10 mouse cellular contexts compared by ENCODE assay signal in the genomic region with DNA sequence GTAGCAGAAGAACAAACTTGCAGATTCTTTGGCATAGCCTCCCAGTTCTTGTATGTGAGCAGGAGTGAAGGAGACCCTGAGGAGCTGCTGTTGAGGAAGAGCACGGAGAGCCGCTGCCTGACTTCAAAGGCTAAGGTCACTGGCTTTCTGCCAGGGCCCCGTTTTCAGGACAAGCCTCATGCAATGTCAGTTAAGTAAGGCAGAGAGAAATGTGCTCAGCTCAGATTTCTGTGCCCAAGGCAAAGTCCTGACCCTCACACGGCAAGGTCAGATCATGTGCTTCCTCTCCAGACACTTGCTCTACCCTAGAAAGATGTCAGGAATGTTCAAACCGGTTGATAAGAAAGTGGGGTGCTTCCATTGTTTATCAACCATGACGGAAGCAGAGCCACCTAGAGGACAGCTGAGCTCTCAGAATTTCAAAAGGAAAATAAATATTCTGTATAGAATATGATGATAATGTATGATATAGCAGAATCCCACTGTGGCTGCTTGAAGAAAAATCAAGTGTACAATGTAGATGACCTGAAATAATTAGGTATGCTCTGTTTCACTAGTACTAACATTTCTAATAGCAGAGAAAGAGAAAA. TPM values are rescaled to one million over a fixed set of nuclear protein-coding genes. Genes with fewer than 3 reads are reported as not detected.
DNase-seq lines count a peak whose midpoint lies in the region; TF ChIP-seq lines count a peak whose summit lies in the region.
"Had no signal": no experiment of that assay in that cellular context is flagged by ENCODE, and none has a peak within 500 bp of the region (broad histone marks: within the 10 kb centered on the region; RNA-seq: fewer than 3 reads in every experiment).

No protein-coding gene starts in this region.

- TF ChIP-seq CTCF in left cerebral cortex, adult 2 months (IDR thresholded peaks at IDR 0.05): peak; percentile 42

- intact Hi-C loops in left cerebral cortex, adult 2 months (cut with DNase I): no loop called here

- peak overlapping the region; percentile 36; the same call in 1 of the 2 replicates for H3K27ac ChIP-seq in left cerebral cortex, adult 2 months
- H3K27ac ChIP-seq: forebrain, embryonic 12.5 days; hindbrain, embryonic 12.5 days had no signal

- DNase-seq in cerebellum, adult 9-11 months: peak; percentile 21
- no peak for DNase-seq in cerebellum, adult 9-10 months
- no peak for DNase-seq in left cerebral cortex, adult 2 months (ENCODE audit: extremely low spot score in 1 of 2, low spot score in 2 of 2)
- no peak for DNase-seq in left cerebral cortex, adult 9 months (ENCODE audit: low spot score in 2 of 2)
- peak; percentile 13 for DNase-seq in embryo, embryonic 11 days
- DNase-seq in kidney, postnatal 14 days: peak; percentile 62
- no peak for DNase-seq in urinary bladder, postnatal 4 days (ENCODE audit: low spot score in 2 of 2)
- DNase-seq in right cerebral cortex, postnatal 25 days: no peak

- H3K4me3 ChIP-seq in left cerebral cortex, adult 2 months: no peak overlapping the region
- H3K4me3 ChIP-seq: forebrain, embryonic 12.5 days; hindbrain, embryonic 12.5 days had no signal

RNA-seq across cellular contexts. Expression of gene Clec2l, which starts 40.0 kb away (rescaled TPM):
- 10 to 100 TPM; 67.4 to 69.7 TPM for total RNA-seq in left cerebral cortex, adult 2 months (2021)

Comparison
In these comparisons a context has a peak if more than half of its experiments do, and no peak if none do; other contexts are left out.
1. DNase-seq: peak in cerebellum, adult 9-11 months (single experiment), embryo, embryonic 11 days (single experiment) and kidney, postnatal 14 days (single experiment); none in cerebellum, adult 9-10 months (single experiment), left cerebral cortex, adult 2 months (0 of 2), left cerebral cortex, adult 9 months (0 of 2), urinary bladder, postnatal 4 days (0 of 2) and right cerebral cortex, postnatal 25 days (single experiment).